Mouse (Mus musculus) neutrophil, adult 5-6 weeks (primary cell): ENCODE data around the gene Smagp. TPM values are rescaled to one million over a fixed set of nuclear protein-coding genes. Genes with fewer than 3 reads are reported as not detected.

Experiments used
- total RNA-seq: library from RNA; stranded (forward); fragments of 200-1000 nt; gene quantifications from 2 replicates; pipeline ENCODE4 v1.2.3, GENCODE M21; 2017

The Smagp gene
- total RNA-seq, 1 experiment from 2014 or later, result 9.2 TPM

Other genes starting within 250 kb of the Smagp start
- not detected in 2 replicates for gene Gm5475, start 214.8 kb downstream of the Smagp start, total RNA-seq
- gene Slc11a2, start 211.9 kb downstream of the Smagp start, total RNA-seq, result 7.6 and 7.9 TPM in 2 replicates
- 28.9 and 30.2 TPM in 2 replicates for gene Letmd1, start 167.9 kb downstream of the Smagp start, total RNA-seq
- gene Csrnp2, start 141.5 kb downstream of the Smagp start, total RNA-seq, result 2.9 and 3.1 TPM in 2 replicates
- 6.5 and 12.8 TPM in 2 replicates for gene Tfcp2, start 84.9 kb downstream of the Smagp start, total RNA-seq
- 16.7 and 27.8 TPM in 2 replicates for gene Pou6f1, start 37.0 kb downstream of the Smagp start, total RNA-seq
- gene Dazap2, start 21.6 kb downstream of the Smagp start, total RNA-seq, result 376 and 417 TPM in 2 replicates
- gene Bin2, start 32.6 kb upstream of the Smagp start, total RNA-seq, result 473 and 506 TPM in 2 replicates
- gene Cela1, start 51.0 kb upstream of the Smagp start, total RNA-seq, result 2.8 TPM in 1 of 2 replicates, not detected in the other
- gene Galnt6, start 92.4 kb upstream of the Smagp start, total RNA-seq, result 32.4 and 33.1 TPM in 2 replicates
- 2.7 and 5.6 TPM in 2 replicates for gene Slc4a8, start 124.8 kb upstream of the Smagp start, total RNA-seq
- gene Scn8a, start 232.9 kb upstream of the Smagp start, total RNA-seq, result 1.4 and 7.1 TPM in 2 replicates